Mouse (Mus musculus) retina, embryonic 14.5 days (tissue): ENCODE results near the gene Prdx6.
"Not testable (repeated sequence)": the region's sequence is repeated elsewhere in the genome, so short reads cannot be mapped to it uniquely, and the experiment has no call there.

Source experiments
- DNase-seq: peaks from one replicate; pipeline ENCODE4 v3.0.0-alpha.2; 2015; ENCODE audit warnings: low spot score

Gene Prdx6

GRCm38 (mm10) chr1:161250031-161250603 lies 902 bp downstream of the Prdx6 start:
- peak; percentile 75 for DNase-seq

- DNase-seq = no peak
These were observed 1.6 kb downstream of the Prdx6 start for GRCm38 (mm10) chr1:161249442-161249841.

GRCm38 (mm10) chr1:161248685-161249084 lies 2.3 kb downstream of the Prdx6 start:
- no peak for DNase-seq

GRCm38 (mm10) chr1:161247643-161248580 lies 3.1 kb downstream of the Prdx6 start:
- DNase-seq = no peak

- no peak for DNase-seq
These were observed 3.8 kb downstream of the Prdx6 start for GRCm38 (mm10) chr1:161247176-161247575.

- no peak for DNase-seq
These were observed 13.3 kb downstream of the Prdx6 start for GRCm38 (mm10) chr1:161237750-161238149.

GRCm38 (mm10) chr1:161237339-161237738 lies 13.7 kb downstream of the Prdx6 start:
- no peak for DNase-seq

GRCm38 (mm10) chr1:161233226-161233839 lies 17.7 kb downstream of the Prdx6 start:
- DNase-seq = no peak

GRCm38 (mm10) chr1:161232181-161232580 lies 18.8 kb downstream of the Prdx6 start:
- DNase-seq = no peak

- peak; percentile 51 for DNase-seq
These were observed 26.2 kb downstream of the Prdx6 start for GRCm38 (mm10) chr1:161224837-161225236.

GRCm38 (mm10) chr1:161219816-161220215 lies 31.2 kb downstream of the Prdx6 start:
- no peak for DNase-seq

GRCm38 (mm10) chr1:161214465-161214864 lies 36.6 kb downstream of the Prdx6 start:
- peak; percentile 12 for DNase-seq

GRCm38 (mm10) chr1:161199856-161200255 lies 51.2 kb downstream of the Prdx6 start:
- no peak for DNase-seq

GRCm38 (mm10) chr1:161196364-161196763 lies 54.7 kb downstream of the Prdx6 start:
- not testable (repeated sequence) for DNase-seq

- peak; percentile 92 for DNase-seq
These were observed 55.3 kb downstream of the Prdx6 start for GRCm38 (mm10) chr1:161195541-161196351.

GRCm38 (mm10) chr1:161190253-161190910 lies 60.6 kb downstream of the Prdx6 start:
- DNase-seq = no peak
